Mouse (Mus musculus) small intestine, adult 2 months (tissue): Measurements from ENCODE around the gene 6430571L13Rik.

Experiments used
- CTCF ChIP-seq: fragments of 200-500 bp; IDR thresholded peaks from 2 replicates; pipeline ENCODE4 v1.5.1; 2012; ENCODE audit warnings: low read depth, mild to moderate bottlenecking, control low read depth, inconsistent platforms, low read length, moderate library complexity, mixed read lengths; ENCODE audit not compliant: insufficient replicate concordance, insufficient read length; ENCODE audit errors: extremely low read depth
- POLR2A ChIP-seq: fragments of 200-500 bp; IDR thresholded peaks from 2 replicates; pipeline ENCODE4 v1.6.1; 2012; ENCODE audit warnings: low read depth, mild to moderate bottlenecking, control low read depth, inconsistent platforms, low read length, moderate library complexity

DNA sequence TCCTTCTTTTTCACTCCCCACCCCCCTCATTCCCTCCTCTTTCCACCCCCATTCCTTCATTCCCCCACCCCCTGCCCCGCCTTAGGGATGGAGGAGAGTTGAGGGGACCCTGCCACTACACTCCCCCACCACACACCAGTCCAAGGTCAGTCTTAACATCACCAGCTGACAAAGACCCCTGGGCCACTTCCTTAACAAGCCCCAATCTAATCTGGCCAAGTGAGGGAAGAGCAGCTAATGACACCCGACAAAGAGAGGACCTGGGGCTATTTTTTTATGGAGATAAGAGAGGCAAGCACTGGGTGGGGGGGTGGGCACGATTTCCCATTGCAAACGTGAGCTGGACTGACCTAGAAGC lies 29.7 kb downstream of the 6430571L13Rik start:
- TF ChIP-seq CTCF (no peak), POLR2A (no peak)
